Mouse (Mus musculus) CD4-positive, CD25-positive, alpha-beta regulatory T cell, adult 4 months (primary cell): Measurements from ENCODE around the gene Gm20388. TPM values are rescaled to one million over a fixed set of nuclear protein-coding genes. Genes with fewer than 3 reads are reported as not detected.
A peak's percentile ranks its signal among the peaks of the same experiment; 100 is the strongest.

Experiments
- ATAC-seq: one replicate; pipeline ENCODE4 v1.8.0; 2017
- polyA plus RNA-seq, 2 experiments: library from polyadenylated mRNA; unstranded; fragments of 100-300 nt; shearing (Covaris generic); gene quantifications; one replicate each; pipeline ENCODE4 v1.2.1; 2017

Gene Gm20388
- polyA plus RNA-seq, 2 experiments from 2014 or later = 10.7 to 12.8 TPM

GRCm38 (mm10) chr8:121926266-121926665, 2015.6 kb downstream of the Gm20388 start:
- no peak for ATAC-seq

- peak; percentile 71 for ATAC-seq
Observed at GRCm38 (mm10) chr8:121927316-121927715, 2016.7 kb downstream of the Gm20388 start.

DNA sequence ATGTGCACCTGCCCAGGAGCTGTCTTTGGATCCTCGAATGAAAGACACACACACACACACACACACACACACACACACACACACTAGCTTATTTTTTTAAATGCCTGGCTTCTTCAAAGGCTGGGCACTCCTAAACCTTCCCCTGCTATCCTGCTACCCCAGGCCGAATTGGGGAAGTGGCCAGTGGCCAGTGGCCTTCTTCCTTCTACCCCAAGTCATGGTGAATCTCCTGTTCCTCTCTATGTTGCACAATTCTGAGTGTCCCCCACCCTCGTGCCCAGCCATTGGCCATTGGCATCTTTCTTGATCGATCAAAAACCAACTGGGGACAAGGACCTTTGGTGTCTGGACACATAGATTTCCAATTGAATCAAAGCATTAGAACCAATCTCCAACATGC, 2019.4 kb downstream of the Gm20388 start:
- ATAC-seq = no peak

DNA sequence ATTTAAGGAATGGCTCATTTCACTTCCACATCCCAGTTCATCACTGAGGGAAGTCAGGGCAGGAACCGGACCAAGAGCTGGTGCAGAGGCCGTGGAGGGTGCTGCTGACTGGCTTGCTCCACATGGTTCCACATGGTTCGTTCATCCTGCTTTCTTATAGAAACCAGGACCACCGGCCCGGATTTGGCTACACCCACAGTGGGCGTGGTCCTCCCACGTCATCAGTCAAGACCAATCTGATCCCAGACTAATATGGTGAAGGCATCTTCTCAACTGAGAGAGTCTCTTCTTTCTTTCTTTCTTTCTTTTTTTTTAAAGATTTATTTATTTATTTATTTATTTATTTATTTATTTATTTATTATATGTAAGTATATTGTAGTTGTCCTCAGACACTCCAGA, 2020.9 kb downstream of the Gm20388 start:
- no peak for ATAC-seq

DNA sequence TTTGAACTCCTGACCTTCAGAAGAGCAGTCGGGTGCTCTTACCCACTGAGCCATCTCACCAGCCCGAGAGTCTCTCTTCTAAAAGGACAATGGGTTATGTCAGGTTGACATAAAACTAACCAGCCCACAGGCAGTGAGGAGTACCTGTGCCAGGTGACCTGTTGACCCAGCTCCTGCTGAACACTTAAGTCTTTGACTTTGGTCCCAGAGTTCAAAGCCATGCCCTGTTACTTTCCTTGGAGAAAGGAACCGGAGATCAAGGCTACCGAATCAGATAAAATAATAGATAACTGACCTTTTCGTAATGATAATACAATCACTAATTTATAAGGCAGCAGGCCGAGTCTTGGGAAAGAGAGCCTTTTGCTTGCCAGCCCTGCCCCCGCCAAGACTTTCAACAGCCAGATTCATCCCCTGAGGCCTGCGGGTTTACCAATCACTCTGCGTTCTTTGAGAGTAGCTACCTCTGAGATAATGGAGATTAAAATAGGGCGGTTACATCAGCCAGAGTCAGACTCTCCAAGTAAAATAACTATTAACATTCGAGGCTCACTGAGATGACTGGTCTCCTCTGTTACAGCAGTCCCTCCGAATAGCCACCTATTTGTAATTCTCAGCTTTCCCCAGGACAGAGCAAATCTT, 2021.5 kb downstream of the Gm20388 start:
- ATAC-seq = no peak

DNA sequence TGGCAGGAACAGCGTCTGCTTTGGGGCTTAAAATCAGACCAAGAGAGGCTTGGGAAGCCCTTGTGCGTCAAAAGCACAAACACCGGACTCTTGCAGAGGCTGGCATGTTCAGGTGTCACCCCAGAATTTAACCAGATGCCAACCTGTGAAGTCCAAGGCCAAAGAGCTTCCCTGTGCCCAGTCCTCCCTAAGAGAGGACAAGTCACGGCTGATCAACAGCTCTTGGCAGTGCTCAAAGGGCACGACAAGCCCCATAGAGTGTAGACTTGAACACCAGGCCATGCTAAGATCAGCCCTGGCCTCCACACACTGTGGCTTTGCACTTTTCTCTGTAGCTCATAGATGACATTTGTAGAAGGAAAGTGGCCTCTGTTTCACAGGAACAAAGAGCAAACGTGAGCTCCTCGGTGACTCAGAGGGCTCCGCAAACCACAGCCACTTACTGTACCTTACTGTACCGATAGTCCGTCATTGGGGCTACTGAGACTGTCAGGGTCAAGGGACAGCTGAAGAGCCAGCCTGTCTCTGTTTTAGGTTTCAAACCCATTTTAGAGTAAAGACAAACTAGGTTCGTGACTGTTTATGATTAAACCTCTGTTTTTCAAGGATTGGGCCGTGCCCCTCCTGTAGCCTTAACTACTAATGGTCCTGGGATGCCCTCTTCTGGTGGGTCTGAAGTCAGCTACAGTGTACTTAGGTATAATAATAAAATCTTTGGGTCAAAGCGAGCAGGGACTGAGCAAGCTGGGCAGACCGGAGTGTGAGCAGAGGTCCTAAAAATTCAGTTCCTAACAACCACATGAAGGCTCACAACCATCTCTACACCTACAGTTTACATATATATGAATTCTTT, 2022.3 kb downstream of the Gm20388 start:
- no peak for ATAC-seq

- no peak for ATAC-seq
Observed at GRCm38 (mm10) chr8:121934506-121934905, 2023.9 kb downstream of the Gm20388 start.

DNA sequence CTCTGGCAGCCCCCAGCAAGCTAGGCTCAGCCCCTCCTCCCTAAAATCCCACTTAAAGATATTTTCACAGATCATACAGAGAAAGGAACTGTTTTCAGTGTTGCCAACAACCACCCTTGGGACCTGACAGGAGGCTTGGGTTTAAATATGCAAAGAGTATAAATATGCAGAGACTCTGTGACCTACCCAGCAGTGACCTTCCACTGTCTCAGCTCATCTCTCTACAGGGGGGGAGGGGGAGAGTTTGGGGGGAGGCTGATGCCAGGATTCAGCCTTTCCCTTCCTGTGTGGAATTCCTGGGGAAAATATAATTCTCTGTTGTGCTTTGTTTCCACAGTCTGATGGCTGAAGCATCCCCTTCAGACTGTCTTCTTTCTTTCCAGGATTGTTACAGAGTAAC, 2024.3 kb downstream of the Gm20388 start:
- ATAC-seq = no peak

DNA sequence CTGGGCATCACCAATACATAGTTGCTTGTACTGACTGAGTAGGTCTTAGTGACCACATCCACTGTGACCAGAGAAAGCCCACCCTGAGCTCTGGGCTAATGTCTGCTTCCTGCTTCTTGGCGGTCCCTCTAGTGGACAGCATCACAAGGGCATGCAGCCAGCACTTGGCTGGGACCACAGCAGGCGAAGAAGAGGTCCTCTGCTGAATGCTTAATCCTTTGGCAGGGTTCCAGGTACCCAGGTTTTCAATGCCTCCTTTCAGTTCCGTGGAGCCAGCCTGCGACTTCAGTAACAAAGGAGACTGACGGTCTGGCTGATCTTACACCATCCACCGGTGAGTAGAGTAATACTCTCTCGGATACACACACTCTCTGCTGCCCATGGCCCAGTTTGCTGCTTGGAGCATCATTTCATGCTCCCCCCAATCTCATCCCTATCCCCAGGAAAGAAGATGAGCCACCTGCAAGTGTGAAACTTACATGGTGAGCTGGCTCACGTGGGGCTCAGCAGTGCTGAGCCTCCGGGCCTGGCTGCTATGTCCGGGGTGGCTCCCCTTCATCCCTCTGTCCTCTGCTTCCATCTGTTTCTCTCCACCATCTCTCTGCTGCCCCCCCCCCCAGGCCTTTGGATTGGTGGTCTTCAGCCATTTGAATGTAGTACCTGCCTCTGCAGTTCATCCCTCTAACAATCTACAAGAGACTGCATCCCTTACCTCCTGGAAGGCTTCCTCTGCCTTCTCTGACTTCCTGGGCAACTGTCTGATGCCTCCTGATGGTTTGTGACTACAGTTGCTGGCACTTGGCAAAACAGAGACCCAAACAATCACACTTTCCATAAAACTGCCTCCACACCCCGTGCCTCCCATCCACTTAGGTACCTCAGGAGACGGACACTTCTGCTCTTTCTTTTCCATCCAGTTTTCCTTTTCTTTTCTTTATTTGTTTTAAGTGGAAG, 2025.0 kb downstream of the Gm20388 start:
- ATAC-seq = no peak

DNA sequence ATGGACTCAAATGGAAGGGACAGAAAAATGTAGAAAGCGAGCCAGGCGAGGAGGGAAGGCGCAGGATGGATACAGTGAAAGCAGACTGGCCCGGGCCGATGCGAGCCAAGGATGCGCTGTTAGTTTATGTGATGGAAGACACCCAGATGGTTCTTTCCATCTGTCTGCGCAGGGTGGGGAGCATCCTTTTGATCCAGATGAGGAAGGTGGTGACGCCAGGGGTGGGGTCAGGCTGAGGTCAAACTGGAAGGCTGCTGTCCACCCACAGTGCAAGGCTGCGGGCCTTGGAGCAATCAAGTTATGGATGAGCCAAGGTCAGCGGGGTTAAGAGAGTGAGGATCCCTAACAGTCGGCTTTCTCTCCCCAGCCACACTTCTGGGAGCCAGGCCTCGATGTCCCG, 2025.8 kb downstream of the Gm20388 start:
- ATAC-seq = no peak

GRCm38 (mm10) chr8:121938732-121939131, 2028.1 kb downstream of the Gm20388 start:
- no peak for ATAC-seq

GRCm38 (mm10) chr8:121943057-121943540, 2032.5 kb downstream of the Gm20388 start:
- no peak for ATAC-seq

GRCm38 (mm10) chr8:121943716-121944115, 2033.1 kb downstream of the Gm20388 start:
- no peak for ATAC-seq

- ATAC-seq = no peak
Observed at GRCm38 (mm10) chr8:121944831-121945230, 2034.2 kb downstream of the Gm20388 start, which contains the start of gene Car5a. TSS of gene Car5a (minus strand) at chr8:121944904.

- ATAC-seq = no peak
Observed at GRCm38 (mm10) chr8:121946351-121946750, 2035.7 kb downstream of the Gm20388 start.

GRCm38 (mm10) chr8:121947047-121947752, 2036.6 kb downstream of the Gm20388 start:
- no peak for ATAC-seq

GRCm38 (mm10) chr8:121947753-121948141, 2037.1 kb downstream of the Gm20388 start:
- peak; percentile 15 for ATAC-seq

GRCm38 (mm10) chr8:121948321-121949145, 2037.9 kb downstream of the Gm20388 start:
- ATAC-seq = no peak

- ATAC-seq = no peak
Observed at GRCm38 (mm10) chr8:121949222-121949800, 2038.7 kb downstream of the Gm20388 start, which contains the start of gene Banp. TSS of gene Banp (plus strand) at chr8:121949750.

- peak; percentile 89 for ATAC-seq
Observed at GRCm38 (mm10) chr8:121949941-121950748, 2039.5 kb downstream of the Gm20388 start.
